Mouse (Mus musculus) kidney, postnatal 25 days (tissue): ENCODE results near the gene Kctd5.
"Not testable (repeated sequence)": the region's sequence is repeated elsewhere in the genome, so short reads cannot be mapped to it uniquely, and the experiment has no call there.

Experiments
- DNase-seq, 2 experiments: peaks; one replicate each; pipeline ENCODE4 v3.0.0; 2021; ENCODE audit warnings: mixed read lengths in 2 of 2

Kctd5 gene

GRCm38 (mm10) chr17:24072919-24073696 lies at the start of gene Kctd5:
TSS of gene Kctd5 (minus strand) at chr17:24073485.
- DNase-seq = peak; percentile 94 to 96

GRCm38 (mm10) chr17:24119446-24119845 lies 46.2 kb upstream of the Kctd5 start:
- DNase-seq = no peak

- DNase-seq = no peak
Observed at GRCm38 (mm10) chr17:24113031-24113430, 39.7 kb upstream of the Kctd5 start.

- DNase-seq = no peak
Observed at GRCm38 (mm10) chr17:24111256-24111655, 38.0 kb upstream of the Kctd5 start.

GRCm38 (mm10) chr17:24108896-24109295 lies 35.6 kb upstream of the Kctd5 start:
- no peak for DNase-seq

- peak; percentile 50 to 71 for DNase-seq
Observed at GRCm38 (mm10) chr17:24105111-24105510, 31.8 kb upstream of the Kctd5 start.

DNA sequence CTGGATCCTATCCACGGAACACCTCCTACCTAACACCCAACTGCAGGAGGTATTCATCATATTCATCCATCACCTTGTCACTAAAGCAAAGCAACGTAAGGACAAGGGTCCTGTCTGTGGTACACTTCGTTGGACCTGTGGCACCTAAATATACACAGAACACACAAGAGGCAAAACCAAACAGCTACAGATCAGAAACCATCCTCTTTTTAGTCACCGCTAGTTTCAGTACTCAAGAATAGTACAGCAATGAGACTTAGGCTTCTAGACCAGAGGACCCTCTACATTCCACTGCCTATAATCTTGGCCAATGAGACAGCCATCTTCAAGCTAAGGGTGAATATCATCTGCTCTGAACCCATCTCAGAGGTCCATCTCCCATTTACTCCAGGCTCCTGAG lies 25.1 kb upstream of the Kctd5 start:
- DNase-seq = no peak

GRCm38 (mm10) chr17:24090575-24090974 lies 17.3 kb upstream of the Kctd5 start:
- no peak for DNase-seq

DNA sequence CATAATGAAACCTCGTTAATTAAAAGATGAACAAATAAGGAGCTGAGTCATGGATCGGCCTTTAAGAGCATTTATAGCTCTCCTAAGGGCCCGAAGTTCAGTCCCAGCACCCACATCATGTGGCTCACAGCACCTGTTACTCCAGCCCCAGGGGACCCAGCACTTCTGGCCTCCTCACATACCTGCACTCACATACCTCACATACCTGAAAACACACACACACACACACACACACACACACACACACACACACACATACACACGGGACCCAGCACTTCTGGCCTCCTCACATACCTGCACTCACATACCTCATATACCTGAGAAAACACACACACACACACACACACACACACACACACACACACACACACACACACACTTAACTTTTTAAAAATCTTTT lies 13.1 kb upstream of the Kctd5 start:
- not testable (repeated sequence) for DNase-seq

DNA sequence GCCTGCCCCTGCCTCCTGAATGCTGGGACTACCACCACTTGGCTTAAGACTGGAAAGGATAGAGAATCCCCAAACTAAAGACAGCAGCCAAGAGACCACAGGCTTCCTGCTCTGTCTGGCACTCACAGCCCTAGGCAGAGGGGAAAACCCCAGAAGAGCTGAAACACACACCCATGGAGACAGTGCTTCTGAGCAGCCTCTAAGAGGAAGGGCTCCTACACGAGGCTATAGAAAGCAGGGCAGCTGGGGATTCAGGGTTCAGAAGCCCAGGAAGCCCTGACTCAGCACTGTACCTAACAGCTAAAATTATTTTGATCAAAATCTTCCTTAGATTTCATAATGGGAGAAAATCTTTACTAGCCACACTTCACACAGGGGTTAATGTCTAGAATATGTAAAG lies 11.3 kb upstream of the Kctd5 start:
- DNase-seq = no peak

DNA sequence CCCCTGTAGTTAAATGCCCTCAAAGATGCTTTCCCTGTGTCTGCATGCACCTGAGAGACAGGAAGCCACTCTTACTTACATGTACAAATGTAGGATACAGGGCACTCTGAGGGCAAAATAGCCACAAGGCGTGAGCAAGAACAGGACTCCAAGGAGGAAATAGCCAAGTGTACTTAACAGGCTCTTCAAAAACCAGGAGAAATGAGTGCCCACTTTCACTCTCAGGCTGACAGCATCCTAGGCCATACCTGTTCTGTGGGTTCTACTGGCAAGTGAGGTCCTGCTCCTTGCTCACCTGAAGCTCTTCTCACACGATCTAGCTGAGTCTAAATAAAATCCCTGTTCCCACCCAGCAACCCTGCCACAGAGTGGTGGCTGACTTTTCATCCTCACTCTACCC lies 3.8 kb upstream of the Kctd5 start:
- DNase-seq = no peak

DNA sequence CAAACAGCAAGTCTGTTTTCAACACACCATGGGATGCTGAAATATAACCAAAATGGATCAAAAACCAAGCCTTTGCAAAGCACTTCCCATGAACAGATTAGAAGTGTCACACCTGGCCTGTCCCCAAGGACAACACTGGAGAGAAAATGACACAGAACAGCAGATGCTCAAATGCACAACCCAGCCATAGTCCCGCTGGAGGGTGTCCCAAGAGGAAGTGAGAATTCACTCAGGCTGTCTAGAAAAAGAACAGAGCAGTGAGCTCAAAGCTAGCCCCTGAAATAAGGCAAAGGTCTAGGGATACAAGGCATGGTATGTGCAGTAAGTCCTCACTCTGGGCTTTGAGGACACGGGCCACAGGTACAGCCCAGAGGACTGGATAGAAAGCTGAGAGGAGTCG lies 3.8 kb downstream of the Kctd5 start:
- no peak for DNase-seq

DNA sequence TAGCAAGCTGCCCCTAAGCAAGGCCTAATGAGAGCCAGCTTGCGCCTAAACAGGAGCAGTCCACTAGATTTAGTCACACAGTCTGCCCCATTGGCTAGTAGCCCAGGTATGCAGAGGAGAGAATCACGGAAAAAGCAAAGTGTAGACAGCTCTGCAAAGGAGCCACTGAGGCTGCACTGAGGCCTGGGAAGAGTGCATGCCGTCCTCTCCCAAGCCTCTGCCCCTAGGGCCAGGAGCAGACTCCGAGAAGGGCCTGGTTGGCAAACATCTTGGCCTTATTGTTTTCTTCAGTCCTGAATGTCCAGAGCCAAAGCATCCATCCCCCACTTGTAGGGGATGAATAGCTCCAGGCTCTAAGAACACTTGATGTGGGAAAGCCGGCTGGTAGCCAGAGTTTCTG lies 5.0 kb downstream of the Kctd5 start:
- no peak for DNase-seq

GRCm38 (mm10) chr17:24062459-24063155 lies 10.7 kb downstream of the Kctd5 start:
- DNase-seq = no peak

- no peak for DNase-seq
Observed at GRCm38 (mm10) chr17:24057730-24058245, 15.5 kb downstream of the Kctd5 start.

DNA sequence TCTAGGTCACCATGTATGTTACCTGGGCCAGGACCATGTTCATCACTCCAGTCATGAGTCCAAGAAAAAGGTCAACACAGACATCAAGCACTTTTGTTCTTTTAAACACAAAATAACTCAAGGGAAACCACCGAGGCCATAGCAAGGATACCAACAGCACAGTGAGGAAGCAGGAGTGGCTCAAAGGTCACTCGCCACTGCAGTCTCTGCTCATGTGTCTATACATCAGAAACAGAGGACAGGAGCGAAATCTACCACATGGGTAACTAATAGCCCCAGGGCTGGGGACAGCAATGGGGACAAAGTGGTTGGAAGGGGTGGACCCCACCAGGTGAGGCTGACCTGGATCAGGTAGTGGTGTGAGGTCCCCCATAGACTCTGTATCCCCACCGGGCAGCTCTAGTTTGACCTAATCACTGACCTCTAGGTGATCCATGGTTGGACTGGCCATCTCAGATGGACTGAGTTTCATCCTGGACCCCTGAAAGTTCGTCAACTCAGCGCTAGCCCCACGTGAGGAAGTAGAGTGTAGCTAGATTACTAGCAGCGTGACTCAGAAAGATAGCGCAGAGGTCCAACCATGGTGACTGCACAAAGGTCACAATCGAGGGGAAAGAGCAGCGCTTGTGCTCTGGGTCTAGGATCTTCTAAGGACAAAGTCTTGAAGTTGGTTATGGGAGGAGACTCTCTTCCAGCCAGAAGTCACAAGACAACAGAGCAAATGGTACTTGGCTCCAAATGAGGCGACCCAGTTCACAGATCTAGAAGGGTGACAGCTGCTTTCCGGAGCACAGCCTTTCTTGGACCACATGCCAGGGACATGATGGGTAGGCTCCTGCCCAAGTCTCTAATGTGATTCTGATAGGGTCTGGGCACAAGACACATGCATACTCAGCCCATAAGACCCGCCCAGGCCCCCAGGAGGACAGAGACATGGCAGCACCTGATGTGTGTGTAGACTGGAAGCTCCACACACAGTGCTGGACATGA lies 16.4 kb downstream of the Kctd5 start:
- no peak for DNase-seq

GRCm38 (mm10) chr17:24049008-24049407 lies 24.3 kb downstream of the Kctd5 start:
- no peak for DNase-seq

GRCm38 (mm10) chr17:24048053-24048452 lies 25.2 kb downstream of the Kctd5 start:
- DNase-seq = no peak

DNA sequence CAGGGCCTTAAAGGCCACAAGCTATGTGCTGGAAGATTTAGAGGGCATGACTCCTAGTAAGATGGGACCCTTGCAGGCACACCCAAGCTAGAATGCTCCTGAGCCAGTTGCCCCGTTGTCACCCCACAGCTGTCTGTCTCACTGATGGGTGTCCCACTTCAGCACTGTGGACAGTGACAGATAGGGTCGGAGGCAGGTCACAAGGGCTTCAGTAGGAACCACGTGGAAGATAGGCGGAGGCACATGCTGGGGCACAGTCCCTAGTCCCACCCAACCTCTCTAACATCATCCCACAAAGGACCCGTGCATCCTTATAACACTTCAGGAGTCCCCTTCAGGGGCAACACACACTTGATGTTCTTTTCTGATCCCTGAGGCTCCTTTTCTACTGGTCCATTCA lies 27.3 kb downstream of the Kctd5 start:
- DNase-seq = no peak

- DNase-seq = no peak
Observed at GRCm38 (mm10) chr17:24045608-24046007, 27.7 kb downstream of the Kctd5 start.

DNA sequence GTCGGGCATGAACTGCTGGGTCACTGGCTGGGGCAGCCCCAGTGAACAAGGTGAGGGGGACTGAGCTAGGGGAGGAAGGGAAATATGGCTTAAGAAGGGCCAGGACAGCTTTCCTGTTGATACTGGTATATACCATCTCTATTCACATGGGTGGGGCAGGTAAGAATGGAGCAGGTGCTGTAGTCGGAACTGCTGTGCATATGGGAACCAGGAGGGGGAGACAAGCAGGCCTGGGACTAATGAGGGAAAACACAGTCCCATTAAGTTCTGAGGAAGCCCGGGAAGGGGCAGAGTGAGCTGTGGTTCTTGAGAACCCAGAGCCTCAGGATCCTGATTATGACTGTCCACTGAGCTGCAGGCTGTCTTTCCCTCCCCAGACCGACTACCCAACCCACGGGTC lies 28.8 kb downstream of the Kctd5 start:
- no peak for DNase-seq

DNA sequence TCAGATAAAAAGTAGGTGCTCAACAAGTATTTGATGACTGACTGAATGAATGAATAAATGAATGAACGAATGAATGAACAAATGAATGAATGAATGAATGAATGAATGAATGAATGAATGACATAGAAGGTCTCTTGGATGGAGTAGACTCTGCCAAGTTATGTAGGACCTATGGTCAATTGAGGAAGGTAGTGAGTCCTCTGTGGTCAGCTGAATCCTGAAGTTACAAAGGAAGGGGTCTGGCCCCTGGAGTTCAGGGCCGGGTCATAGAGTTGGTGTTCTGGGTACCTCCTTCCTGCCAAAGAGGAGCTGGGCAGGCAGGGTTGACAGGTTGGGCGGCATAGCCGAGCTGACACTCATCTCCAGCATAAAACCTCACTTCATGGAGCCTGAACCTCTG lies 35.4 kb downstream of the Kctd5 start, which contains the start of gene Prss27:
Gene Prss27, plus strand, starts transcription at position 301 of the 400 bp plus-strand sequence.
- no peak for DNase-seq

GRCm38 (mm10) chr17:24037360-24037759 lies 35.9 kb downstream of the Kctd5 start:
- DNase-seq = no peak
